Mouse (Mus musculus): ENCODE results near the gene Cnr2. TPM values are rescaled to one million over a fixed set of nuclear protein-coding genes. Genes with fewer than 3 reads are reported as not detected.
A peak's percentile ranks its signal among the peaks of the same experiment; 100 is the strongest.

Gene Cnr2
- polyA plus RNA-seq, 1 experiment from 2014 or later = 0.90 TPM

- peak overlapping the region; percentile 73; the same call in 1 of the 2 replicates for H3K27ac ChIP-seq (ENCODE audit: low read length)
- peaks cover 6% of the 10 kb centered on the region for H3K4me1 ChIP-seq (ENCODE audit: control insufficient read depth, insufficient read depth, low read length)
- no peaks in the 10 kb centered on the region for H3K27me3 ChIP-seq (ENCODE audit: control insufficient read depth, insufficient read depth, low read length)
- no peaks in the 10 kb centered on the region for H3K9me3 ChIP-seq (replicated peaks; ENCODE audit: control insufficient read depth, low read length)
- WGBS = 63% methylated on average over 1 of the region's 1 CpGs
- no peak for ATAC-seq (ENCODE audit: insufficient read depth, low FRiP score)
- H3K9ac ChIP-seq (ENCODE audit: low read length) = no peak overlapping the region
- peak overlapping the region; percentile 81 for H3K4me2 ChIP-seq (ENCODE audit: low read depth, low read length)
- peaks cover 3% of the 10 kb centered on the region; the same call in 1 of the 2 replicates for H3K36me3 ChIP-seq (ENCODE audit: control insufficient read depth, insufficient read depth, low read length)
- H3K4me3 ChIP-seq (replicated peaks; ENCODE audit: low read length) = peak overlapping the region; percentile 80
These were observed 27.0 kb downstream of the Cnr2 start for GRCm38 (mm10) chr4:135922190-135922589.

DNA sequence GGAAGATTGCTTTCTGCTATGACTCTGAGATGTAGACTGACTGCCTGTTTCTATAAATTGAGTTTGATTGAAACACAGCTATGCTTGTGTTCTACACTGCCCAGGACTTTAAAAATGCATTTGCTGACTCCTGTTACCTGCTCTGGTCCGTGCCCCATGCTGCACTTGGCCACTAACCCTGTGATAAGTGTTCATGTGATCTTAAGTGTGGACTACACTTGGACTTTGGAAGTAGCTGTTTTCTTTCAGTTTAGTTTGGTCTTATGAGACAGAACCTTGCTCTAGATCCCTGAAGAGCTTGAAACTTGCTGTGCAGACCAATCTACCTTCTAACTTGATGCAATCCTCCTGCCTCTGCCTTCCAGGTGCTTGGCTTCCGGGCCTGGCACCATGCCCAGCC lies 29.2 kb downstream of the Cnr2 start:
- Histone ChIP-seq H3K27ac (ENCODE audit: low read length) (no peak overlapping the region), H3K9me3 (replicated peaks; ENCODE audit: control insufficient read depth, low read length) (no peaks in the 10 kb centered on the region), H3K4me1 (ENCODE audit: control insufficient read depth, insufficient read depth, low read length) (peaks cover 6% of the 10 kb centered on the region), H3K4me3 (replicated peaks; ENCODE audit: low read length) (no peak overlapping the region), H3K9ac (ENCODE audit: low read length) (no peak overlapping the region), H3K36me3 (ENCODE audit: control insufficient read depth, insufficient read depth, low read length) (peaks cover 3% of the 10 kb centered on the region; the same call in 1 of the 2 replicates), H3K4me2 (ENCODE audit: low read depth, low read length) (no peak overlapping the region), H3K27me3 (ENCODE audit: control insufficient read depth, insufficient read depth, low read length) (no peaks in the 10 kb centered on the region)
- 79% methylated on average over 2 of the region's 2 CpGs for WGBS
- no peak for ATAC-seq (ENCODE audit: insufficient read depth, low FRiP score)

- no peak overlapping the region for H3K9ac ChIP-seq (ENCODE audit: low read length)
These were observed 30.1 kb downstream of the Cnr2 start for GRCm38 (mm10) chr4:135925341-135925740.

GRCm38 (mm10) chr4:135926195-135926808 lies 31.1 kb downstream of the Cnr2 start:
- Histone ChIP-seq H3K27me3 (ENCODE audit: control insufficient read depth, insufficient read depth, low read length) (no peaks in the 10 kb centered on the region), H3K36me3 (ENCODE audit: control insufficient read depth, insufficient read depth, low read length) (peaks cover 3% of the 10 kb centered on the region; the same call in 1 of the 2 replicates), H3K9me3 (replicated peaks; ENCODE audit: control insufficient read depth, low read length) (no peaks in the 10 kb centered on the region), H3K4me2 (ENCODE audit: low read depth, low read length) (no peak overlapping the region), H3K4me1 (ENCODE audit: control insufficient read depth, insufficient read depth, low read length) (peaks cover 6% of the 10 kb centered on the region), H3K9ac (ENCODE audit: low read length) (no peak overlapping the region), H3K27ac (ENCODE audit: low read length) (no peak overlapping the region), H3K4me3 (replicated peaks; ENCODE audit: low read length) (no peak overlapping the region)
- WGBS = 84% methylated on average over 10 of the region's 10 CpGs
- ATAC-seq (ENCODE audit: insufficient read depth, low FRiP score) = no peak

More at GRCm38 (mm10) chr4:135925341-135925740, 30.1 kb downstream of the Cnr2 start:
- Histone ChIP-seq H3K36me3 (ENCODE audit: control insufficient read depth, insufficient read depth, low read length) (peaks cover 3% of the 10 kb centered on the region; the same call in 1 of the 2 replicates), H3K27ac (ENCODE audit: low read length) (no peak overlapping the region), H3K27me3 (ENCODE audit: control insufficient read depth, insufficient read depth, low read length) (no peaks in the 10 kb centered on the region), H3K4me3 (replicated peaks; ENCODE audit: low read length) (no peak overlapping the region), H3K4me2 (ENCODE audit: low read depth, low read length) (no peak overlapping the region), H3K4me1 (ENCODE audit: control insufficient read depth, insufficient read depth, low read length) (peaks cover 6% of the 10 kb centered on the region), H3K9me3 (replicated peaks; ENCODE audit: control insufficient read depth, low read length) (no peaks in the 10 kb centered on the region)
- no peak for ATAC-seq (ENCODE audit: insufficient read depth, low FRiP score)
- WGBS = 79% methylated on average over 5 of the region's 5 CpGs

- WGBS = 78% methylated on average over 3 of the region's 3 CpGs
- peaks cover 3% of the 10 kb centered on the region; the same call in 1 of the 2 replicates for H3K36me3 ChIP-seq (ENCODE audit: control insufficient read depth, insufficient read depth, low read length)
- no peak overlapping the region for H3K9ac ChIP-seq (ENCODE audit: low read length)
- no peaks in the 10 kb centered on the region for H3K27me3 ChIP-seq (ENCODE audit: control insufficient read depth, insufficient read depth, low read length)
- H3K4me2 ChIP-seq (ENCODE audit: low read depth, low read length) = no peak overlapping the region
- ATAC-seq (ENCODE audit: insufficient read depth, low FRiP score) = no peak
- peaks cover 2% of the 10 kb centered on the region for H3K4me1 ChIP-seq (ENCODE audit: control insufficient read depth, insufficient read depth, low read length)
- H3K9me3 ChIP-seq (replicated peaks; ENCODE audit: control insufficient read depth, low read length) = no peaks in the 10 kb centered on the region
- H3K4me3 ChIP-seq (replicated peaks; ENCODE audit: low read length) = no peak overlapping the region
- H3K27ac ChIP-seq (ENCODE audit: low read length) = no peak overlapping the region
These were observed 31.7 kb downstream of the Cnr2 start for GRCm38 (mm10) chr4:135926861-135927260.

- Histone ChIP-seq H3K9me3 (replicated peaks; ENCODE audit: control insufficient read depth, low read length) (no peaks in the 10 kb centered on the region), H3K27me3 (ENCODE audit: control insufficient read depth, insufficient read depth, low read length) (no peaks in the 10 kb centered on the region), H3K4me2 (ENCODE audit: low read depth, low read length) (no peak overlapping the region), H3K4me1 (ENCODE audit: control insufficient read depth, insufficient read depth, low read length) (no peaks in the 10 kb centered on the region), H3K27ac (ENCODE audit: low read length) (no peak overlapping the region), H3K4me3 (replicated peaks; ENCODE audit: low read length) (no peak overlapping the region), H3K9ac (ENCODE audit: low read length) (no peak overlapping the region), H3K36me3 (ENCODE audit: control insufficient read depth, insufficient read depth, low read length) (no peaks in the 10 kb centered on the region)
- 85% methylated on average over 9 of the region's 9 CpGs for WGBS
- ATAC-seq (ENCODE audit: insufficient read depth, low FRiP score) = no peak
These were observed 33.2 kb downstream of the Cnr2 start for GRCm38 (mm10) chr4:135928376-135928775.

DNA sequence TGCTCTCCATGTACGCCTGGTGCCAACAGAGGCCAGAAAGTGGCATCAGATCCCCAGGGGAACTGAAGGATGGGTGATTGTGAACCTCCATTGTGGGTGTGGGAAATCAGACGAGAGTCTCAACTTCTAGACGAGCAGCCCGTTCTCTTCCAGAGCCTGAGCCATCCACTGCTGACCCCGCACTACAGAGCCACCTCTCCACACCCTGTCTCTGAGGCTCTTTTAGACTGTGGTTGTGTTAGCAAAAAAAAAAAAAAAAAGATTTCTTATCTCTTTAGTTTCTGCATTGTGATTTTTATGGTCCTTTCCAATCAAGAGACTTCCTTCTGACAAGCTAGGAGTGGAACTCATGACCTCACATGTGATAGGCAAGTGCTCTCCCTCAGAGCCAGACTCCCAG lies 34.2 kb downstream of the Cnr2 start:
- H3K4me1 ChIP-seq (ENCODE audit: control insufficient read depth, insufficient read depth, low read length) = no peaks in the 10 kb centered on the region
- no peaks in the 10 kb centered on the region for H3K9me3 ChIP-seq (replicated peaks; ENCODE audit: control insufficient read depth, low read length)
- no peak overlapping the region for H3K4me3 ChIP-seq (replicated peaks; ENCODE audit: low read length)
- no peak for ATAC-seq (ENCODE audit: insufficient read depth, low FRiP score)
- H3K4me2 ChIP-seq (ENCODE audit: low read depth, low read length) = no peak overlapping the region
- no peak overlapping the region for H3K27ac ChIP-seq (ENCODE audit: low read length)
- WGBS = 76% methylated on average over 5 of the region's 5 CpGs
- H3K9ac ChIP-seq (ENCODE audit: low read length) = no peak overlapping the region
- H3K27me3 ChIP-seq (ENCODE audit: control insufficient read depth, insufficient read depth, low read length) = no peaks in the 10 kb centered on the region
- no peaks in the 10 kb centered on the region for H3K36me3 ChIP-seq (ENCODE audit: control insufficient read depth, insufficient read depth, low read length)

DNA sequence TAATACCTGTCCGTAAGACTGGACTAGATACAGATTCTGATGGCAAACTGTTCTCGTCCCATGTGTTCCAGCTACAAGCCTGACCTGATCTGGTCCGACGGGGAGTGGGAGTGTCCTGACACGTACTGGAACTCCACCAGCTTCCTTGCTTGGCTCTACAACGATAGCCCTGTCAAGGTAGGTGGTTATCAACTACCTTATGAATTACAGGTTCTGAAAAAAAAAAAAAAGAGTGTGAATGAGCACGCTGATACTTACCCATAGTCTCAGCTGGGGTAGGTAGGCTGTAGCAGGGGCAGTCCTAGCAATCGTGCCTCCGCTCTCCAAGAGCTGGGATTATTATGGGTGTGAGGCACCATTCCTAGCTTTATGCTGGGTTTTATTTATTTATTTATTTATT lies 34.6 kb downstream of the Cnr2 start:
- Histone ChIP-seq H3K4me1 (ENCODE audit: control insufficient read depth, insufficient read depth, low read length) (no peaks in the 10 kb centered on the region), H3K36me3 (ENCODE audit: control insufficient read depth, insufficient read depth, low read length) (no peaks in the 10 kb centered on the region), H3K27me3 (ENCODE audit: control insufficient read depth, insufficient read depth, low read length) (no peaks in the 10 kb centered on the region), H3K4me2 (ENCODE audit: low read depth, low read length) (no peak overlapping the region), H3K4me3 (replicated peaks; ENCODE audit: low read length) (no peak overlapping the region), H3K9ac (ENCODE audit: low read length) (no peak overlapping the region), H3K9me3 (replicated peaks; ENCODE audit: control insufficient read depth, low read length) (no peaks in the 10 kb centered on the region), H3K27ac (ENCODE audit: low read length) (no peak overlapping the region)
- WGBS = 76% methylated on average over 9 of the region's 9 CpGs
- ATAC-seq (ENCODE audit: insufficient read depth, low FRiP score) = 0 out of 2 replicates have a peak, but pooled peaks have one; percentile 31

GRCm38 (mm10) chr4:135930239-135930638 lies 35.0 kb downstream of the Cnr2 start:
- Histone ChIP-seq H3K4me3 (replicated peaks; ENCODE audit: low read length) (no peak overlapping the region), H3K9ac (ENCODE audit: low read length) (no peak overlapping the region), H3K36me3 (ENCODE audit: control insufficient read depth, insufficient read depth, low read length) (no peaks in the 10 kb centered on the region; the same call in 1 of the 2 replicates), H3K4me1 (ENCODE audit: control insufficient read depth, insufficient read depth, low read length) (no peaks in the 10 kb centered on the region), H3K27me3 (ENCODE audit: control insufficient read depth, insufficient read depth, low read length) (no peaks in the 10 kb centered on the region), H3K4me2 (ENCODE audit: low read depth, low read length) (no peak overlapping the region), H3K27ac (ENCODE audit: low read length) (no peak overlapping the region), H3K9me3 (replicated peaks; ENCODE audit: control insufficient read depth, low read length) (no peaks in the 10 kb centered on the region)
- ATAC-seq (ENCODE audit: insufficient read depth, low FRiP score) = no peak
- 90% methylated on average over 8 of the region's 8 CpGs for WGBS
